Mouse (Mus musculus) cerebellum, adult (tissue): ENCODE results near the gene Acaca.

Experiments
- ATAC-seq: cut with Nextera tagmentation; 2 replicates; pipeline ENCODE4 v1.9.2; 2017; ENCODE audit warnings: mild to moderate bottlenecking, moderate library complexity, mixed read lengths; ENCODE audit not compliant: insufficient number of reproducible peaks, low FRiP score, low TSS enrichment

Acaca gene

DNA sequence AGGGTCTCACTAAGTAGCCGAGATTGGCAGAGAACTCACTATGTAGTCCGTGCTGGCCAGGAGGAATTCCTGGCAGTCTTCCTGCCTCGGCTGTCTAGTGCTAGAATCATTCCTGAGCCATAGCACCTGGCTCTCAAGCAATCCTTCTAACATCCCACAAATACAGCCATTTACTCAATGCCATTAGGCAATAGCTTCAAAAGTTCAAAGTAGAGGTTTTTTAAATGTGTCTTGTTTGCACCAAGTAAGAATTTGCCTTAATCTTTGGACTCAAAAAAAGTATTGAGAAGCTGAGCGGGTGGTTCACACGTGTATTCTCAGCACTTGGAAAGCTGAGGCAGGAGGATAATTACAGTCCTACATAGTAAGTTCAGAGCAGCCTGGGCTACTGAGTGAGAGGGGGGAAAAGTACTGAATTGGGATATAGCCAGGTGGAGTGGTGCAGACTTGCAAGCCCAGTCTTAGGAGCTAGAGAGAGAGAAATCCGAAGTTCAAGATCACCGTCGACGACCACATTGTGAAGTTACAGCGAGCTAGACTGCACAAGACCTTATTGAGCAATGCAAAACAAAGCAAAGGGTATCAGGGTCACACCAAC lies 15.8 kb downstream of the Acaca start:
- no peak for ATAC-seq

DNA sequence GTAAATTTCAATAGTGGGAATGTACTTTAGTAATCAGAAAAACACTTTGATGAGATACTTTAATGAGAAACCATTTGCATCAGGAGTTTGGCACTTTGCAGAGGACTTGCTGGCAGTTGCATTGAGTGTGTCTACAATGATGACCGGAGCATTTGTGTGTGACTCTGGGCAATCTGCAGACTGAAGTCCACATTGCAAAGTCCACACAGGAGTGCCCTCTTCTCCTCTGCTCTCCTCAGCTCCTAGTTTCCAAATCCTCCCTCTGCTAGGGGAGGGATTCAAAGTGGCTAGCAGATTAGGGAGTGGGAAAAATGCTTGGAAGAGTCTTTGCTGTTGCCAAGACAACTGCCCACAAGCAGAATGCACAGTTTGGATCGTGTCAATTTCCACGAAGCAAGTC lies 16.6 kb downstream of the Acaca start:
- ATAC-seq, result no peak

DNA sequence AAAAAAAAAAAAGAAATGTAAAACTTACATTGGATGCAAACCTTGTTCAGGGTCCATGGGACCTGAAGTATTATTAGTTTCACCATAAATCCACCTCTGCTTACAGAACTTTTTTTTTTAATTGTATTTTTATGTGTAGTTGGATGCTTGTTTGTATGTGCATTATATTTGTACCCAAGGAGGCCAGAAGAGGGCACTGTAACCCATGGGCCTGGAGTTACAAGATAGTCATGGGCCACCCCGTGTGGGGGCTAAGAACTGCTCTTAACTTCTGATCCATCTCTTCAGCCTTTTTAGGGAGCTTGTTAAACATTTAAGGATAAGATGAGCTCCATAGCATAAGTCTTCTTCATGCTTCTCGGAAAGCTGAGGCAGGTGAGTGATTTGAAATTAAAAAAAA lies 21.4 kb downstream of the Acaca start:
- no peak for ATAC-seq

DNA sequence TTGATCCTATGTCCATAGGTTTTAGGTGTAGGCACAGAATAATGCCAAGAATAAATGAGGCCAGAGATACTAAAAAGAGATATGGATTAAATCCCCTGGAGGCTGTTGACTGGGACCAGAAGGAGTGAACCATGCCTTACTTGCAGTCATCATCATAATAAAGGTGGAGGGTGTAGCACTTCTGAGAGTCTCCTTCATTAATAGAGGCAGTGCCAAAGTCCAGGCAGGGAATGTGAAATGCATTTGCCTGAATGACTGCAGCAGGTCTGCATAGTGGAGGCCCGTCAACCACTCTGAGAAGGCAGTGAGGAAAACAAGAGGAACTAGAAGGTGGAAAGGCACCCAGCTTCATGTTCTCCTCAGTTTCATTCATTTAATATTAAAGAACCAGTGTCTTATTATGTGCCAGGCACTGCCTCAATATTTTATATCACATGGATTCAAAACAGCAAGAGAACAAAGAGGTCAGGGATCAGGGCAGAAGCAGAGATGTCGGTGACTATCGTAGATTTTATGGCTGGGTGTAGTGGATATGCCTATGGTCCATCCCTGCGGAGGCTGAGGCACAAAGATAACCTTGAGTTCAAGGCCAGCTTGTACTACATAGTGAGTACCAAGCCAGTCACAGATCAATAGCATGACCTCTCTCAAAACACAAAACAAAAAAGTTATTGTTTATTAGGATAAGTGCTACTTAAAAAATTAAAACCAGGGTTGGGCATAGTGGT lies 27.2 kb downstream of the Acaca start:
- ATAC-seq, result no peak

DNA sequence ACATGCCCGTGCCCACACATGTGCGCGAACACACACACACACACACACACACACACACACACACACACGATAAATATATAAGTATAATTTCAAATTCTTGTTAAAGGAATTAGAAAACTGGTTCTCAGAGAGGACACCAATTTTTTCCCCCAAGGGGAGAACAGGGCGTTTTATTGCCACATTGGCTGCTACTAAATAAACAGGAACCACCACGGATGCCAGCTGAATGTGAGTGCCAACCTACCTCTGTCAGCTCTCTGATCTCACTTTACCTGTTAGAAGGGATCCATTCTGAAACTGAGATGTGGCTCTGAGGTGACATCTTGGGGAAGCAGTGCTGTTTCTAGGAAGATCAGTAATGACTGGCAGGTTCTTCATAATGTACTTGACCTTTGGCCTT lies 34.7 kb downstream of the Acaca start:
- no peak for ATAC-seq

DNA sequence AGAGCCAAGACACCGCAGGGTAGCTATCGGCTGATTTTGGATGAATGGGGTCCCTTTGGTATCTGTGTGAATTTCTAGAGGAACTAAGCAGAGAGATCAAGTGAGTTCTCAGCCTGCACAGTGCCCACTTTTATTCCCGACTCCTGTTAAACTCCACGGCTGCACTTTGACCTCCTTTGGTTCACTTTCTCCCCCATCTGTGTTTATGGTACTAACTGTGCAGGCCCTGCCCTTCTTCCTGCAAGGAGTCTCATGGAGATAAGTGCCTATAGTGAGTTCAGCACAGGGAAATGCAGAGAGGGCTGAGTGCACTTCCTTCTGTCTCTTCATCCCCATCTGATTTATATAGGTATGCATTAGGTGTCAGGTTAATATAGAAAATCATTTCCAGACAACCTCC lies 35.1 kb downstream of the Acaca start:
- no peak for ATAC-seq

DNA sequence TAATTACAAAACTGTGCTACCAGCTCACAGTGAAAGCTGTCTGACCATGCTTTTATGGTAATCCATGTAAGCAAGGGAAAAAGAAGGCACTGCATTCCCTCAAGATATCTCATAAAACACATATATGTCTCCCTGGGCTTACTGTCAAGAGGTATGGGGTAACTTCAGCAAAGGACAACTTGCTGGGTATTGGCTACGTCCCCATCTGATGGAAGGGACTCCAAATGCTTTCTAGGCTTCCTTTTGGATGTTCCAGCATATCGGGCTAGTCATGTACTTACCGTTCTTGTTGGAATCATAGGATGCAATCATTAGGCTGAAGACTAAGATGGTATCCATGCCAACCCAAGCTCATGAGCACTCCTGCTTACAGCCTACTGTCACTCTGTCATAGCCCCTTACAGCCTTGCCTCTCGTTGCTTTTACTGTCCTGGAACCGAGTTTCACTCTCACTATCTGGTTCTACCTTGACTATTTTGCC lies 37.6 kb downstream of the Acaca start, which contains the start of gene Gm11437:
Gene Gm11437 (minus strand): TSS at position 431 of the 481 bp plus-strand sequence.
- ATAC-seq, result no peak

DNA sequence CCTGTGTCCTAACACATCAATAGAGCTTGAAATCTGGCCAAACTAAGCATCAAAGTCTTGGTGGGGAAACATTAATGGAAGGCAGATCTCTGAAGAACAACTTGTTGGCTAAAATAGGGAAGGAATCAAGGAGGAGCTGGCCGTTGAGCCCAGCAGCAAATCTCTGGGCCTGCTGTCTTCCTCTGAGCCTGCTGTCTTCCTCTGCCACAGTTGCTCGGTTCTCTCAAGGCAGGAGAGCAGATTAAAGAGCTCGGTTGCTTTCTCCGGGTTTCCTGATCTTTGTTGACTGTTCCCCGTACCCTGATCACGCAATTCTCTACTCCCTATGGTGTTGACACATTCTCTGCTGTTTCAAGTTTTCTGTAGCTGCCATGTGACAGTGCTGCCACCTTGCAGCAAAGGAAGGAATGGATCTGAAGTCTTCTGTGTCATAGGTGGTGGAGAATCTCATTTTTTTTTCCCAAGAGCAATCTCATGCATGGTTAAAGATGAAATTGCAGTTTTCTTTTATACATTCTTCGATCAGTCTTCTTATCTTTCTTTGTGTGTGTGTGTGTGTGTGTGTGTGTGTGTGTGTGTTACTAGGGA lies 39.3 kb downstream of the Acaca start:
- ATAC-seq, result no peak

DNA sequence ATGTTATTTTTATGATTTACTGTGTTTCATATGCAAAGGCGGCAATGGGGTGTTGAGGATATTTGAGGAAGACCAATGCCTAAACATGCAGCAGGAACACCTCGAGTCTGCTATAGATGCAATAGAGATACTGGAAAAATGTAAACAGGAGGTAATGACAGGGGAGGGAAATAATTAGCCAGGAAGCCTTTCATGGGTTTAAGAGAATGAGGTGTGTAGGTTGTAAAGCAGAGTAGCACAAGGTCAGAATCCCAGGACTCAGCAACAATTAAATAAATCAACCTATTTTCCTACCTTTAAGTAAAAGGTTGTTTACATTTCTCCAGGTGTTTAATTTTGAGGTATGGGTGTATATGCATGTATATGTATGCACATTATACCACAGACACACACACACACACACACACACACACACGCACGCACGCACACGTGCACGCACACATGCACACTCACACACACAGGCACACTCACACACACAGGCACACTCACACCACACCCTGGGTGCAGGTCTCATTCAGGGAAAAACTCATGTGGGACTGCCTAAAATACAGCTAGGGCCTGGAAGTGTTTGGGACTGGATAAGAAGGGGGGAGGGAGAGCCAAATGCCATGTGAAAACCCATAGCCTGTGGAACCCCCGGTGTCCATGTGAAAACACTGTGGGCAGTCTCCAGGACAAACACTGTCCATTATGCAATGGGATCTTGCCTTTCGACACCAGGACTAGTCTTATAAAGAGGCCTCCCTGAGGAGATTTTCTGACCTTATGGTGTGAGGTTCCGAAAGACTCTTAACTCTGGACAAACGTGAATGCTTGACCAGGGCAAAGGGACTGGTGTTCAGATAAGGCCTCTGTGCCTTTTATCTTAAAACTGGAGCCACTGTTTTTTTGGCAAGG lies 43.3 kb downstream of the Acaca start:
- no peak for ATAC-seq

DNA sequence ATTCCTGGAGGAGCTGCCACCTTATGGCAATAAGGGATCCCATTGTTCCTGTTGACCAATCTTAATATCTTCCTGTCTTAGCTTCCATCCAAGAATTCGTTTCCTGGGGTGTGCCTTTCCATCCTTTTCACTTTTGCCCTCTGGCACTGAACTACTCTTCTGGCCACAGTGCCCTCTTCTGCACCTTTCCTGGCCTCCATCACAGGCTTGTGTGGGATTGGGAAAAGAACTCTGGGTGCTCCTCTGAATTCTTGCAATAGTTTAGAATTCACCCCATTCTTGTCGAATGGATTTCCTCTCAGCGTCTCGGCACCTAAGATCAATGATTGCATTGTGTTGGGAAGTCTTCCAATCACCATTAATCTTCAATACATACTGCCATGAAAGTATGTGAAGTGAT lies 49.1 kb downstream of the Acaca start:
- no peak for ATAC-seq

DNA sequence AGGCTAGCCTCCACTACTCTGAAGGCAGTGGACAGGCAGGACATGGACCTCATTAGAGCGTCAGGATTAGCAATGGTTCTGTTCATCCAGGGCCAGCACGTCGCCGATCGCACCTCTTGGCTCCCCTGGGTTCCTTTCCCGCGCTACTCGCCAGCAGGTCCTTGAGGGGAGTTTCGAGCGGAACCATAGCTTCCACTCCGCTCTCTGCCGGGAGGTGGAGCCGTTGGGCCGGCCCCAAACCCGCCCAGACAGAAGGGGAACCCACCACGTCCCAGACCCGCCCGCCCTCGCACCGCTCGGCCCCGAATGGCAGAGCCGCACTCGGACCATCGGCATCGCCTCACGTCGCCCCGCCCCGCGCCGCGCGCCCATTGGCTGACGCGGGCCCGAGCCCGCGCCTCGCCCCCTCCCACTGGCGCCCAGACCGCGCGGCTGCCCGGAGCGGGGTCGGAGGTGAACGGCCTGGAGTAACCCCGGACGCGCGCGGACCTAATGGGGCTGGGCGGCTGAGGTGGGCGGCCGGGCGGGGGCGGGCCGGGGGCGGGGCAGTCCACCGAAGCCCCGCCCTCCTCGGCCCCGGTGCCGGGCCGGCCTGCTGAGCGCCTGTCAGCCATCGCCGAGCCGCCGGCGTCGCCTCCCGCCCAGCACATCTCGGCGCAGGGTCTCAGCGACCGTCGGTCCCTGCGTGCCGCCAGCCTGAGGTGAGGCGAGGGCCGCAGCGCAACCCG lies 49.9 kb downstream of the Acaca start:
- peak; percentile 95 for ATAC-seq

DNA sequence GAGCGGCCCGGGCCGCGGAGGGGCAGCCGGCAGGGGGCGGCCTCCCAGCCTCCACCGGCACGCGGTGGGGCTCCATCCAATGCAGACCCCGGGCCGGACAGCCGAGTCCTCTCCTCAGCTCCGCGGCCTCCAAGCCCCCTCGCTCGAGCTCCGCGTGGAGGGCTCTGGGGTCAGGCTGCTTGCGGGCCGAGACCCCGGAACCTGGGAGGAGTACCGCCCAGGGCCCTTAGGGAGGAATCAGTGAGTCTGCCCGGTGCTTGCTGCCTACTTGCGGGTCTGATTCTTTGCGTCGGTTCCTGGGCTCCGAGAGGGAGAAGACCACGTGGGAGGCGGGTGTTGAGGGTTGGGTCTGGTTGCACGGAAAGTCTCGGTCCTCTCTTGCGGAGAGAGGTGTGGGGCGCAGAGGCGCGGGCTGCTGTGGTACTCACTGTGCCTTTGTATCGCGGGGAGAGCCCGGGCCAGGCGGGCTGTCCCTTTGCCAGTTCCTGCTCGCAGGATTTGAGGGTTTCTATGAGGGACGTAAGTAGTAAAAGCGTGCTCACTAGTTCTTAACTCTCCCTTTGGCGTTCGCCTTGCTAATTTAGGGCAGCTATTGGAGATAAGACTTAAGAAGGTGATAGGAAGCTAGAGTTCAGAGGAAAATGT lies 50.6 kb downstream of the Acaca start:
- peak; percentile 72 for ATAC-seq

DNA sequence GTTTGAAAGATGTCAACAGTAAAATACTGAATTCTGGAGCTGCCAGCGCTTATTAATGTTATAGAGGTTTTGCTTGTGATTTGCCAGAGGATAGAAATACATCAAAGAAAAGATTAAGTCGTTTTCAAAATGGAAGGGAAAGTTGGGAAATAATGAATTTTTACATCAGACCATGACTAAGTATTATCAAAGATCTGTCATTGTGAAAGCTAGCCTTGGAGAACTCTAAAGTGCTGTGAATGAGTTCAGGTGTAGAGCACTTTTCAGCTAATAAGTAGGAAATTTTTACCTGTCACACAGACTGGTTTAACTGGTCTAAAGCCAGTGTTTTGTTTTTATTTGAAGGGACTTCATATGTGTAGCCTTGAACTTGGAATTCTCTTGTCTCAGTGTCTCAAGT lies 51.8 kb downstream of the Acaca start:
- ATAC-seq, result no peak

DNA sequence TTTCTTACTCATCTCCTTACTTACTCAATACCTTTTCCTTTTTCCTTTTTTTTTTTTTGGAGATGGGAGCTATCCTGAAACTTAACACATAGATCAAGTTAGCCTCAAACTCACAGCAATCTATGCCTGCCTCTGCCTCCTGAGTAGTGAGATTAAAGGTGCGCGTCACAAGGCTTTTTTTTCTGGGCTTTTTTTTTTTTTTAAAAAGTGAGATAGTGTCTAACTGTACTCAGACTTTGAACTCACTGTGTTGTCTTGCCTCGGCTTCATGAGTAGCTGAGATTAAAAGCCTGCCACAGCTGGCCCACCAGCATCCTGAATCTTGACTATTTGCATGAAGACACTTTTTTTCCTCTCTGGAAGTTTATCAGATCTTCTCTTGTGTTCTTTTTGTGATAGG lies 59.1 kb downstream of the Acaca start:
- no peak for ATAC-seq

DNA sequence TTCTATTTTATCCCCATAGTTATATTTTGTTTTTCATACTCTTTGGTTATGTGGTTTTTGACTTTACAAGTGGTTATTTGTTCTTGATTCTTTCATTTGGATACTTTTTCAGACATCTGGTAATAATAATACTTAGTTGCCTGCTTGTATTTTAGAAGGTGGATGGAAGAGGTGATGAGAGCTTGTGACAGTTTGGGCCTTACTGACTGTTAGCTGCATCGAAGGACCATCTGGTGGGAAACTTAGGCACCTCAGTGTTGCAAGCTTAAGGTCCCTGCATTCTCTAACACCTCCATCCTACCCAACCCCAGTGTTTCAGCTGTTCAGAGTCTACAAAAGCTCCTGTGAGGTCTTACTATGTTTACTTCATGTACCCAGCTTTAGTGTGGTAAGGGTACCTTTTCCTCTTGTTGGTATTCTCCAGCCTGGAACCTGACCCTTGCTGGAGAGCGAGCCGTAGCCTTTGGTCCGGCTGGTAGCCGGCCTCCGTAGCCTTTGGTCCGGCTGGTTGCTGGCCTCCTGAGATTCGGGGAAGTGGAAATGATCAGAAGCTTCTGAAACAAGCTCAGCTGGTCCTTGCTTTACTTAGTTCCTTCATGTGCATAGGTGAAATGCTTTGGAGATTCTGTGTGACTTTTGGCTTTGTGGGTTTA lies 61.2 kb downstream of the Acaca start:
- no peak for ATAC-seq

DNA sequence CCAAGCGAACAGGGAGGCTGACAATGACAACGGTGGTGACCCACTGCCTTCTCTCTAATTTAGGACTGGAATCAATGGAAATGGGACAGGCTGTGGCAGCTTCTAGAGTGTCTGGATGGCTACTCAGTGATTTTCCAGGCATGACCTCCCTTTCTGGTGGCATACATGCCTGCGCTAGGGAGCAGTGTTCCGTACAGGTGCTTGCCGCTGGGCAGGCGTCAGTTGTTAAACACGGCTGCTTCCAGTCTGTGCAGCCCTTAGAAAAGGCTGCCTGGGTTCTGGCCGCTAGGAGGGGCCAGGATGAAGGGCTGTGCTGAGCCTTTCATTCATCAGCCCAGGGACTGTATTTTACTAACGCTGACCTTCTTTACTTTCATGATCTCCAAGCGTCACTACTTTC lies 63.8 kb downstream of the Acaca start:
- no peak for ATAC-seq

DNA sequence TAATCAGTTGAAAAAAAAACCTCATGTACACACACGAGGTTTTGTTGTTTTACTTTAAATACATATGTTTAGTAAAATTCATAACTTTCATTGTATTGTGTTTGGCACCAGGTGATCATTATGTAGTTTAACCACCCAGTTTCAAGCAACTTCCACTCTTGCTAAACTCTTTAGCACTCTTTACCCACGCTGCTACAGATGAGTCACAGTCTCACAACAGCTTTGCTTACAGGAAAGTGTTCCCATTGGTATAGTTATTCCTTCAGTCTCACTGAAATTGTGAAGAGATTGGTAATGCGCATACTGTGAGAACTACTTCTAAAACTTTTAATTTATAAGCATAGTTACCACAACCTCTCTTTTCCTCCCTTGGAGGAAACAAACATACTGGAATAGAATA lies 65.3 kb downstream of the Acaca start:
- ATAC-seq, result no peak

DNA sequence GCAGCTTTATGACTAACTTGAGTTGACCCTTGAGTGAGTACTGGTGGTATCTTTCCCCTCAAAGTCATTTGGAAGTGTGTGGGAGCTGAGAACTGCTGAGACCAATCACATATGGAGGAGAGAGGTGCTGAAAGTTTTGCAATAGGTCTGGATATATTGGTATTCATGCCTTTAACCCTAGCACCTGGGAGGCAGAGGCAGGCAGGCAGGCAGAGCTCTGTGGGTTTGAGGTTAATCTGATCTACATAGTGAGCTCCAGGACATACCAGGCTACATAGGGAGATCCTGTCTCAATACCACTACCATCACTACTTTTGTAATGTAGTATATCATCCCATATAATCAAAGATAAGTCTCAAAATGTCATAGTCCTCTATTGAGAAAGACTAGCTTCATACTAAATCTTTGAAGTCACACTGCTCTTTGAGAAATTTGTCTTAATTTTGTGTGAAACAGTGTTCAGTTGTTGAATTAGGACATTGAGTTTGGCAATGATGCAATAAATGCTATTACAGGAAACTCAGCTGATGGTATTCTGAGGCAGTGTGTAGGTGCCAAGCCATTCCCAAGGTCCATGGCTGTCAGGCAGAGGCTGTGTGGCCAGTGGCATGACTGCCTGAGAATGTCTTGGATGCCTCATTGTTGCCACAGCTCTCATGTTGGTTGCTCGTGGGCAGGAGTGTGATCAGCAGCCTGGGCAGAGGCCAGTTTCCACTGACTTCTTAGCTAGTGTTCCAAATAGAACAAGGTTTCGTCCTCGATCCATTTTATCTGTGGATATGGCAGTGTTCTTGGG lies 68.3 kb downstream of the Acaca start:
- ATAC-seq, result no peak
